Mouse (Mus musculus): ENCODE results near the gene Rasl11a.

DNA sequence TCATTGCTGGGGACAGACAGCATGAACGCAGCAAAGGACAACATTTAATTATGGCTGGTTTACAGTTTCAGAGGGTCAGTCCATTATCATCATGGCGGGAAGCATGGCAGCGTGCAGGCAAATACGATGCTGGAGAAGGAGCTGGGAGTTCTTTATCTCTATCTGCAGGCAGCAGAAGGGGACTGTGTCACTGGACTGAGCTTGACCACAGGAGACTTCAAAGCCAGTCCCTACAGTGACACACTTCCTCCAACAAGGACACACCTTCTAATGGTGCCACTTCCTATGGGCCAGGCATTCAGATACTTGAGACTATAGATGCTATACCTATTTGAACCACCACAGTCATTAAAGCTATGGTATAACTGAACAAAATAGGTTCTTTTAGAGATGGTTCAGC is 29.5 kb upstream of the Rasl11a start:
- TF ChIP-seq CTCF (IDR thresholded peaks at IDR 0.05; ENCODE audit: low read depth, low read length) (no peak), POLR2A (IDR thresholded peaks at IDR 0.05; ENCODE audit: insufficient read depth, low read length) (no peak), EP300 (IDR thresholded peaks at IDR 0.05; ENCODE audit: insufficient read depth, low read depth, low read length) (no peak)

All from ES-Bruce4 (cell line).